Mouse (Mus musculus) left cerebral cortex, postnatal 36 days (tissue): ENCODE results near the gene Kdf1. TPM values are rescaled to one million over a fixed set of nuclear protein-coding genes. Genes with fewer than 3 reads are reported as not detected.
A peak's percentile ranks its signal among the peaks of the same experiment; 100 is the strongest.

Source experiments
- DNase-seq, 2 experiments: peaks; one replicate each; pipeline ENCODE4 v3.0.0; 2021 to 2022; ENCODE audit warnings: low spot score in 2 of 2, mixed read lengths in 1 of 2
- intact Hi-C: fragments of 180-260 bp; cut with DNase I; formaldehyde crosslinking; loops from one replicate; pipeline ENCODE4 v1.15.1; 2025
- total RNA-seq, 2 experiments: library from RNA; stranded (reverse); gene quantifications; 2 replicates each; pipeline ENCODE4 v1.2.3; 2021

The Kdf1 gene
- total RNA-seq, 2 experiments from 2014 or later = not detected

DNA sequence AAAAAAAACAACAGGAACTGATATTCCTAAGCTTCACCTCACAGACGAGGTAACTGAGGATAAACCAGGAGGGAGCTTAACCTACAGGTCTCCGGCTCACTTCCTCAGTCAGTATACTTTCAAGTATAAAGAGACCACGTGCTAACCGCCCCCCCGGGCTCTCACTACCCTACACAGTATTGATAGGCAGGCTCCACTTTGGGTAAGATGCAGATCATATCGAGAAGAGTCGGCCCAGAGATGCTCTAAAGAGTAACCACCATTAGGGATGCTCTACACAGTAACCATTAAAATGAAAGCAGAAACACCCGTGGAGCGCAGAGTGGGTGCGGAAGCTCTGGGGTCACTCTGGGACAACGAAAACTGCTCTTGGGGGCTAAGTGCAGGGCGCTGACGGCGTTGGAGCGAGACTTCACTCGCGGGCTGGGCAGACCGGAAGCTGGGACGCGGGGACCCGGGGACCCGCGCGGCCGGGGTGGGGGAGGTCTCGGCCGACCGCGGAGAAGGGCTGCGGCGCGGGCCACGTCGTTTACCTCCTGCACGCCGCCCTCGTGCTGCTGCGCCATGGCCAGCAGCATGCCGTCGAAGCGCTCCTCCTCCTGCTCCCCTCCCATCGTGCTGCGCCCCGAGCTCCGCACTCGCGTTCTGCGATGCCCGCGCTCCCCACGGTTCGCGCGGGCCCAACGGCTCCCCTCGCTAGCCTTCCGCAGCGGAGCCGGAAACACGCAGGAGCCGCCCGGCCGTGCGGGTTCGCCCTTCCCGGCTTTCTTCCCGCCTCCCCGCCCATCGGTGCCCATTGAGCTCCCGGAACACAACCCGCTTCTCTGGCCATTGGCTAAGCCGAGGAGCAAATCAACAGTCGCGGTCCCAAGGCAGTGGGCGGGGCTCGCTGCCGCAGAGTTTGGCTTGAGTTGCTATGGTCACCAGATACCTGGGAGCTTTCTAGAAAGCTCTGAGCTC lies 26.8 kb downstream of the Kdf1 start, which contains the start of gene Nudc:
TSS of gene Nudc (minus strand) at position 725 of the 960 bp plus-strand sequence.
- peak; percentile 95 to 96 for DNase-seq
- intact Hi-C loops = no loop called here

DNA sequence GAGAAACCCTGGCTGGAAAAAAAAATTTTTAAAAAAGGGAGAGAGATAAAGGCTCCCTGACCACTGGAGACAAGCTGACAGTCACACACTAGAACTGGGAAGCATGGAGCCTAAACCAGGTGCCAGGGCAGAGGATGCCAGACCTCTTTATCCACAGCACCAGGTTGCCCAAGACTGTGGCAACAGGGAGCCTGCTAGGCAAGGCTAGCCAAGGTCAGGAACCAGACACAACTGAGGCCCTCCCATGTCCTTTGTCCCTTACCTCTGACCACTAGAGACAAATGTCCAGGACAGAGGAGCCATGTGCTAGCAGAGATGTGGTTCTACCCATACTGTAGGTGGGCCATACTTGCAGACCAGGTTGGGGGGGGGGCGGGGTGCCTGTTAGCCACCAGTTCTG lies 33.3 kb downstream of the Kdf1 start:
- DNase-seq = no peak
- intact Hi-C loops = no loop called here

DNA sequence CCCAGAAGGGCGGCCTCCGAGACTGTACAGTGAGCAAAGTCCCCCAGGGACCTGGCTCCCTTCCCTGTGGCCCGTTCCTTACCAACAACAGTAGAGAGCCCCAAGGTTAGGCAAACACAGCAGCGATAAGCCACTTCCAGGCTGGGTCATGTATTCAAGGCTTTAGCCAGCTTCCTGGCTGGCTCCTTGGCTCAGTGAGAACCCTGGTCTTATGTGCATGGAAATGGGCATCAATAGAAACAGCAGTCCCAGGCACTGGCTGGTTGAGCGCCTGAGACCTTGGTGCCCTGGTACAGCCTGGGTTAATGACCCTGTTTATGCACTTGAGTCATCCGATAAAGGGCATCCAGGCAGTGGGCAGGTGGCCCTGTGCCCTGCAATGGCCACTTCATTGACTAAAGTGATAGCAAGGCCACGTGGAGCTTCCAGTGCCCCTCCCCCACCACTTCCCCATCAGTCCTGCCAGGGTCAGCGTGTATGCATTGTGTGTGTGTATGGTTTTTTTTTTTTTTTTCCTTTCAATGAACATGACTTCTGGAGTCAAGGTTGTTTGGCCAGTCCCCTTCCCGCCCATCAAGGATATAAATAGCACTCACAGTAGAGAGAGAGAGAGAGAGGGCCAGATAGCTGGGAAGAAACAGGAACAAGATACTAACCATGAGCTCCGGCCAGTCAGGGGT lies 34.1 kb downstream of the Kdf1 start, which contains the start of gene Nr0b2:
TSS of gene Nr0b2 (plus strand) at position 609 of the 680 bp plus-strand sequence.
- no peak for DNase-seq
- intact Hi-C loops = no loop called here

DNA sequence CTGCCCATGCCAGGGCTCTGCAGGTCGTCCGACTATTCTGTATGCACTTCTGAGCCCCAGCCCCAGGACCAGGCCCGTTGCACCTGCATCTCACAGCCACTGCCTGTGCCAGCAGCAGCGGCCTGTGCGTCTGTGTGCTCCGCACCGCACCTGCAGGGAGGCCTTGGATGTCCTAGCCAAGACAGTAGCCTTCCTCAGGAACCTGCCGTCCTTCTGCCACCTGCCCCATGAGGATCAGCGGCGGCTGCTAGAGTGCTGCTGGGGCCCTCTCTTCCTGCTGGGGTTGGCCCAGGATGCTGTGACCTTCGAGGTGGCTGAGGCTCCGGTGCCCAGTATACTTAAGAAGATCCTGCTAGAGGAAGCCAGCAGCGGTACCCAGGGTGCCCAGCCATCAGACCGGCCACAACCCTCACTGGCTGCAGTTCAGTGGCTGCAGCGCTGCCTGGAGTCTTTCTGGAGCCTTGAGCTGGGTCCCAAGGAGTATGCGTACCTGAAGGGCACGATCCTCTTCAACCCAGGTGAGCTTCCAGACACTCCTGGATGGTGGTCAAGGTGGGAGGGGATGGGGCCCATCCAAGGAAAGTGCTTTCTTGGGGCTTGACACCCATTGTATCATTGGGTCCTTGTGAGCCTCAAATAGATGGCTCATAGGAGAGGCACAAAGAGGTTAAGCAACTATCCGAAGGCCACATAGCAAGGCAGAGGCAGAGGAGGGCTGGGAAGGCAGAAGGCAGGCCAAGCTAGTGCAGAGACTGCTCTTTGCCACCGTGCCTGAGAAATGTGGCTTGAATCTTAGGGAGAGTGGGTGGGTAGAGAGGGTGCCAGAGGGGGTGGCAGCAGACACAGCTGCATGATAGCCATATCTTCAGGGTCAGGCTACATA lies 34.9 kb downstream of the Kdf1 start:
- intact Hi-C loops = no loop called here
- DNase-seq = no peak

DNA sequence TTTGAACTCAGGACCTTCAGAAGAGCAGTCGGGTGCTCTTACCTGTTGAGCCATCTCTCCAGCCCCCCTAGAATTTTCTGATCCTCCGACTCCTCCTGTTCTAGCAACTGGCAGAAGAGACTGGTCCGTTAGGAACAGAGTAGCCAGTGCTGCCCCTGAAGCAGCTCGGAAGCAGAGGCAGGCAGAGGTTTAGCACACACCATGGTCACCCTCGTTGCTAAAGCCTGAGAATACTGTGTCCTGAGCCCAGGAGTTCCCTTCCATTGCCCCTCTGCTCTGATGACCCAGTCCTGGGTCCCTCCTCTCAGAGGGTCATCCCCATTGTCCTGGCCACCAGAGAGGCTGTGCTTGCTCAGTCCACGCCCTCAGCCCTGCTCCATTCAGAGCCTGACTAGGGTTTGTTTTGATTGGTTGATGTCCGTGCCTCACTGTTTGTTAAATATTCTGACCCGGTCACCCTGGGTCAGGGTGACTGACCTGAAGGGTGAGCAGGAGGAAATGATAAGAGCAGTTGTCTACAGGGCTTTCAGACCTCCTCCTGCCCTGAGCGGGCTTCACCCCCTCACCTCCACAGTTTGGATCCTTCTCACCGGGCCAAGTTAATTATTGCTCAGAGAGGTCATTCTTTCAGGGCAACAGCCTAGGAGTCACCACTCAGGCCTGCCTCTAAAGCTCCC lies 38.4 kb downstream of the Kdf1 start:
- DNase-seq = no peak

DNA sequence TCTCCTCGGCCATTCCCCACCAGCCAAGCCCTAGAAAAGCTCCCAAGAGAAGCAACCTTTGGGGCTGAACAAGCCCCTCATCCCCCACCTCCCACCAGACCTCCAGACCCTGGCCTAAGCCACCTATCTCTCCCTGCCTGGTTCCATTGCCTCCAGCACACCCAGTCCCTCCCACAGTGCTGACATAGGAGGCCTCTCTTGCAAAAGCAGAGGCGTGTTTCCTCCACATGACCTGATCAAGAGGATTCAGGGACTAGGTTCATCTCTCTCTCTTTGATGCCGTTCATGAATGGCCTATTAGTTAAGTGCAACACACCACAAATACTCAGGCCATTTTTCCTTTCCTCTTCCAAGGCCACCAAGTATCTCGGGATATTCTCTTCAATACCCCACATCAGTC lies 41.1 kb downstream of the Kdf1 start:
- intact Hi-C loops = no loop called here
- DNase-seq = no peak

More for the DNA sequence above, 38.4 kb downstream of the Kdf1 start:
- intact Hi-C loops = no loop called here

DNA sequence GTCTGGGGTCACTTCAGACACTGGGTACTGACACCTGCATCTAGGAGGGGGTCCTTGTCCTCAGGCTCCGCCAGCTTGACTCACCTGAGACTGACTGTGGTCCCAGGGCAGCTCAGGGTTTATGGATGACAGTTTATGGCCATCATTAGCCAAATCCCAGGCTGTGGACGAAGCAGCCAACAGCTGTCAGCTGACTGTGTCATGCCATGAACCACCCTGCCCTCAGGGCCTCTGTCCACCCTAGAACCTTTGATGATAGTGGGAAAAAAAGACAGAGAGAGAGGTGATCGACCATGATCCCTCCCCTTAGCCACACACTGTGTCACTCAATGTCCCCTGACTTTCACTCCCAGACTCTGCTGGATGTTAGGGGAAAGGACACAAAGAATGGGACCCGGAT lies 42.9 kb downstream of the Kdf1 start:
- intact Hi-C loops = no loop called here
- no peak for DNase-seq

DNA sequence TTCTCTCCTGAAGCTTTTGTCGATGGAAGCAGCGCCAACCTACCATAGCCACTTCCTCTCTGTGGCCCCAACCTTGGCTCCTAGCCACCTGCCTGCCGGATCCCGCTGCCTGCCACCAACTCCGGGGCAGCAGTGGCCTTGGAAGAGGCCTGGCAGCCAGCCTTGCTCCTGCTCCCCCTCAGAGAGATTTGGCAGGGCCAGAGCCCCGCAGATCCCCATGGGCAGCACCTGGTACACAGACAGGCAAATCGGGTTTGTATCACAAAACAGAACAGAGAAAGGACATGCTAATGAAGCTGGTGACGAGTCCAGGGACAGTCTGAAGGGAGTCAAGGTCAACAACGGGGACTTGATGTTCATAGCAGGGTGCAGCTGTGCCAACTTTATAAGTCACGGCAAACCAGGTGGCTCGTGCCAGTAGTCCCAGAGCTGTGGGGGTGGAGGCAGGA lies 44.4 kb downstream of the Kdf1 start:
- intact Hi-C loops = no loop called here
- no peak for DNase-seq

DNA sequence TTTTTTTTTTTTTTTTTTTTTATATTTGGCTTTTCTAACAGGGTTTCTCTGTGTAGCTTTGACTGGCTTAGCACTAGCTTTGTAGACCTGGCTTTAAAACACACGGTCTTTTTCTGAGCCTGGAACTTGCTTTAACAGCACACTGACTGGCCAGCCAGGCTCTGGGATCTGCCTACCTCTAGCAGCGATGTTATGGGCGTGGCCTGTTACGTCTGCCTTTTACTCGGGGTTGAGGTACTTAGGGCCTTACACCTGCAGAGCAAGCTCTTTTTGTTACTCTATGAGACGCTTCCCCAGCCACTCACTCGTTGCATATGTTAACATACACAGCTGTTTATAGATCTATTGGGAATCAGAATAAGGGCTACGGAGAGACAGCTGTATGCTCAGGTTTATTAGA lies 48.5 kb downstream of the Kdf1 start:
- DNase-seq = no peak
- intact Hi-C loops = no loop called here

DNA sequence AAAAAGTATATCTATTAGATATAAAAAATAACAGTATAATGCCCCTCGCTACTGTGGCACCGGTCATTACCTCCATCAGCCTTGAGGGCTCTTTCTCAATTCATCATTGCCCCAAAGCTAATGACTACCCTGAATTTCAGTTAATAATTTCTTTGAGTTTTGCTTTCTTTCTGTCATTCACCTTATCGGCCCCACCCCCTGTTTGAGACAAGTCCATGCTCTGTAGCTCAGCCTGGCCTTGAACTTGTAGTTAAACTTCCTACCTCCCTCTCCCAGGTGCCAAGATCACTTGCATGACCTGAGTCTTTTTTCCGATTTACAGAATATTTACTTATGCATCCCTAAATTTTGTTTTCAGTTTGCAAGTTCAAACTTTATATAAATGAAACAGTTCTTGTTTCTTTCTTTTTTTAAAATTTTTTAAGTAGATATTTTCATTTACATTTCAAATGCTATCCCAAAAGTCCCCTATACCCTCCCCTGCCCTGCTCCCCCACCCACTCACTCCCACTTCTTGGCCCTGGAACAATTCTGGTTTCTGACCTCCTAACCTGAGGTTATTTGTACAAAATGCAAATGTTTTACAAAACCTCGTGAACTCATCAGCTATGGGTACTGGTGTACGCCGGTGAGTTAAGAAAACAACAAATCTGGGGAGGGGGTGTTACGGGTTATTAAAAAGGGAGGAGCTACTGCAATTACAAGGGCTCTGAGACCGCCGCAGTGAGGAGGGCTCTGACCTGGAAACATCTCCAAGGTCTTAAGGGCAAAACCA lies 50.7 kb downstream of the Kdf1 start:
- DNase-seq = no peak
- intact Hi-C loops = no loop called here

DNA sequence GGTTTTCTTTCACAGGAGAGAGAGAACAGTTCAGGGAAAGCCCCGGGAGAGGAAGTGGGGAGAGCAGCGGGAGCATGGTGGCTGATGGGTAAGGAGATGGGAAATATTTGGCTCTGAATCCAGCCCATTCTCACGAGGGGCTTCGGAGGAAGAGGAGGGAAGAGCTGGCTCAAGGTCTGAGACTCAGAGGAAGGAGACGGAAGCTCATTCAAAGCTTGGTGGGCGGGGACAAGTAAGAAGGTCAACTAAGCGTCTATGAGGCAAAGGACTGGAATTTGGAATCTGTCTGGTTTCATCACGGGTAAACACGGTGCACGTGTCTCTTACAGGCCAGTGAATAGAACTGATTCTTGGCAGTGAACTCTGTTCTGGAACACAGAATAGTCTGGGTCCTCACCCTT lies 51.3 kb downstream of the Kdf1 start:
- DNase-seq = no peak
- intact Hi-C loops = no loop called here

DNA sequence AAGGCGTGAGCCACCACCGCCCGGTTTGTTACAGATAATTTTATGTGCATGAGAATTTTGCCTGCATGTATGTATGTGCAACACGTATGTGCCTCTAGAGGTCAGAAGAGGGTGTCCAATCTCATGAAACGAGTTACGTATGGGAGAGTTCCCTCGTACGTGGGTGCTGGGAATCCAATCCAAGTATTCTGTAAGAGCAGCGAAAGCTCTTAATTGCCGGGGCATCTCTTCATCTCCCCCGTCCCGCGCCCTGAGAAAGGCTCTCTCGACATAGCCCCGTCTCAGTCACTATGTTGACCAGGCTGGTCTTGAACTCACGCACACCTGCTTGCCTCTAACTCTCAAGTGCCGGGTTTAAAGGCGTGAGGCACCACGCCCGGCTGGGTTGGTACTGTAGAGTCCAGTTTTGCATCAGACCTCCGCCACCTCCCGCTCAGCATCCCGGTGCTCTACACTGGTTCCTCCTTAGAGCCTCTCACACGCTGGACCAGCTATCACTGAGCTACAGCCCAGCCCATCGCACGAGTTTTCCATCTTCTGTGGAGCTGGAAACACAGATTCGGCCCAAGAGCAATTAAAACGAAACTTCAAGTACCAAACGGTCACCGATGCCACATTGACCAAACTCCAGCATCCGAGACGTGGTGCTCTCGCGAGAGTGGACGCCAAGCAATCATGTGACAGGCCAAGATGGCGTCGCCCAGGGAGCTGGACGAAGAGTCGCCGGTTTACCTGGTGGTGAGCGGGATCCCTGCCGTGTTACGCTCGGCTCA lies 55.5 kb downstream of the Kdf1 start, which contains the start of gene Gpatch3:
TSS of gene Gpatch3 (plus strand) at position 676 of the 773 bp plus-strand sequence.
- intact Hi-C loops = no loop called here

DNA sequence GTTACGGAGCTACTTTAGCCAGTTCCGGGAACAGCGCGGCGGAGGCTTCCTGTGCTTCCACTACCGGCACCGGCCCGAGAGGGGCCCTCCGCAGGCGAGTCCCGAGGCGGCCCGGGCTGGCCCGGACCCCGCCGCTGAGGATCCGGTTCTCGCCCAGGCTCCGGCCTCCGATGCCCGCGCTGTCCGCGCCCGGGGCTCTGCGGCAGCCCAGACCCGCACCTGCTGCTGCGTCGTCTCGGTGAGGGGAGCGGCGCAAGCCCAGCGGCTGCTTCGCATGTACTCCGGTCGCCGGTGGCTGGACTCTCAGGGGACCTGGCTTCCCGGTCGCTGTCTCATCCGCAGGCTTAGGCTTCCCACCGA lies 56.1 kb downstream of the Kdf1 start:
- DNase-seq = no peak
- intact Hi-C loops = no loop called here

More for the DNA sequence above, 55.5 kb downstream of the Kdf1 start, which contains the start of gene Gpatch3:
- DNase-seq = peak; percentile 89 to 90

DNA sequence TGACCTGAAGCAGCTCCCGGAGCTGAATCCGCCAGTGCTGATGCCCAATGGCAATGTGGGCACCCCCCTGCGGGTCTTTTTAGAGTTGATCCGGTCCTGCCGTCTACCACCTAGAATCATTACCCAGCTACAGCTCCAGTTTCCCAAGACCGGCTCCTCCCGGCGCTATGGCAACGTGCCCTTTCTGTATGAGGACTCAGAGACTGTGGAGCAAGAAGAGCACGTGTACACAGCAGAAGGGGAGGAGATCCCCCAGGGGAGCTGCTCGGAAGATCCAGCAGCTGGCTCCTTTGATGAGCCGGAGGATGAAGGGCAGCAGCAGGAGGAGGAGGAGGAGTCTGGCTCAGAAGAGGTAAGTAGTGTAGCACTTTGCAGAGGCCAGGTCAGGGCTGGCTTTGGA lies 59.2 kb downstream of the Kdf1 start:
- intact Hi-C loops = no loop called here
- no peak for DNase-seq
